Mouse (Mus musculus) intestine, embryonic 16.5 days (tissue): ENCODE data around the gene Lrr1. TPM values are rescaled to one million over a fixed set of nuclear protein-coding genes. Genes with fewer than 3 reads are reported as not detected.
"Not testable (repeated sequence)": the region's sequence is repeated elsewhere in the genome, so short reads cannot be mapped to it uniquely, and the experiment has no call there.

ENCODE experiments used
- ATAC-seq: fragments of 200-750 bp; cut with Nextera tagmentation; 2 replicates; pipeline ENCODE4 v1.8.0; 2017; ENCODE audit warnings: moderate TSS enrichment, moderate library complexity
- H3K27ac ChIP-seq: fragments of 300-500 bp; sonication (generic); 2 replicates; pipeline ENCODE4 v1.5.1; 2014; ENCODE audit warnings: mild to moderate bottlenecking, low read length
- H3K27me3 ChIP-seq: fragments of 300-500 bp; sonication (generic); replicated peaks from 2 replicates; pipeline ENCODE4 v1.6.1; 2014; ENCODE audit warnings: low read length, control low read depth, mixed read lengths; ENCODE audit not compliant: control insufficient read depth, insufficient read depth
- H3K36me3 ChIP-seq: fragments of 300-500 bp; sonication (generic); 2 replicates; pipeline ENCODE4 v1.6.1; 2014; ENCODE audit warnings: low read length, control low read depth; ENCODE audit not compliant: control insufficient read depth, insufficient read depth
- H3K4me1 ChIP-seq: fragments of 300-500 bp; sonication (generic); 2 replicates; pipeline ENCODE4 v1.6.1; 2014; ENCODE audit warnings: low read length, control low read depth, mixed read lengths; ENCODE audit not compliant: control insufficient read depth, insufficient read depth
- H3K4me2 ChIP-seq: fragments of 300-500 bp; sonication (generic); 2 replicates; pipeline ENCODE4 v1.6.1; 2014; ENCODE audit warnings: low read depth, low read length, control low read depth
- H3K4me3 ChIP-seq: fragments of 300-500 bp; sonication (generic); 2 replicates; pipeline ENCODE4 v1.5.1; 2014; ENCODE audit warnings: mild to moderate bottlenecking, low read length
- H3K9ac ChIP-seq: fragments of 300-500 bp; sonication (generic); 2 replicates; pipeline ENCODE4 v1.6.1; 2014; ENCODE audit warnings: low read depth, low read length
- H3K9me3 ChIP-seq: fragments of 300-500 bp; sonication (generic); 2 replicates; pipeline ENCODE4 v1.6.1; 2016; ENCODE audit warnings: low read length, control low read depth; ENCODE audit not compliant: control insufficient read depth
- WGBS: fragments of 180-500 bp; shearing (Covaris S2); extraction: QIAGEN DNeasy Blood & Tissue Kit; methylation state at CpG from one replicate; pipeline ENCODE4 v1.1.7; 2014; 5-methylcytosine and 5-hydroxymethylcytosine counted together
- polyA plus RNA-seq: library from polyadenylated mRNA; unstranded; fragments of >200 nt; fragmentation: Nextera tagmentation; extraction: Ambion mirVana; gene quantifications from 2 replicates; pipeline ENCODE4 v1.2.1, GENCODE M21; 2015

The Lrr1 gene
- polyA plus RNA-seq, 1 experiment from 2014 or later = 17.3 TPM

GRCm38 (mm10) chr12:69158765-69159577 lies 9.6 kb upstream of the Lrr1 start, which contains the start of gene Rps29:
Gene Rps29, minus strand, starts transcription at chr12:69159186.
- Histone ChIP-seq H3K9ac (peak within 1 kb of the TSS; percentile 87), H3K36me3 (peaks cover 10% of the 10 kb centered on the region)

GRCm38 (mm10) chr12:69159578-69159940 lies 9.1 kb upstream of the Lrr1 start:
- H3K27ac ChIP-seq = no peak overlapping the region
- ATAC-seq = 0 out of 2 replicates have a peak, but pooled peaks have one; percentile 9

More at GRCm38 (mm10) chr12:69158765-69159577, 9.6 kb upstream of the Lrr1 start, which contains the start of gene Rps29:
- not testable (repeated sequence) for H3K27me3 ChIP-seq, H3K4me1 ChIP-seq, H3K9me3 ChIP-seq
- Histone ChIP-seq H3K4me2 (peak within 1 kb of the TSS; percentile 65), H3K4me3 (peak within 1 kb of the TSS; percentile 57), H3K27ac (peak within 1 kb of the TSS; percentile 79)
- peak; percentile 98 for ATAC-seq
- WGBS = under 1% methylated on average over 56 of the region's 68 CpGs

GRCm38 (mm10) chr12:69160677-69161076 lies 7.9 kb upstream of the Lrr1 start:
- not testable (repeated sequence) for H3K4me1 ChIP-seq, H3K4me2 ChIP-seq, H3K27ac ChIP-seq, H3K27me3 ChIP-seq, H3K9me3 ChIP-seq, H3K9ac ChIP-seq, ATAC-seq, H3K4me3 ChIP-seq
- WGBS = 74% methylated on average over 2 of the region's 2 CpGs
- peaks cover 10% of the 10 kb centered on the region for H3K36me3 ChIP-seq

More at GRCm38 (mm10) chr12:69159578-69159940, 9.1 kb upstream of the Lrr1 start:
- H3K9ac ChIP-seq = no peak overlapping the region
- peaks cover 10% of the 10 kb centered on the region for H3K36me3 ChIP-seq
- H3K4me2 ChIP-seq = 0 out of 2 replicates have a peak overlapping the region, but pooled peaks have one; percentile 33
- no peaks in the 10 kb centered on the region for H3K9me3 ChIP-seq
- no peaks in the 10 kb centered on the region for H3K27me3 ChIP-seq
- H3K4me1 ChIP-seq = no peaks in the 10 kb centered on the region; the same call in 1 of the 2 replicates
- WGBS = 6% methylated on average over 9 of the region's 9 CpGs
- 0 out of 2 replicates have a peak overlapping the region, but pooled peaks have one; percentile 14 for H3K4me3 ChIP-seq

GRCm38 (mm10) chr12:69163586-69163985 lies 5.0 kb upstream of the Lrr1 start:
- not testable (repeated sequence) for H3K9me3 ChIP-seq, H3K4me3 ChIP-seq, ATAC-seq, H3K9ac ChIP-seq, H3K4me1 ChIP-seq, H3K4me2 ChIP-seq, H3K36me3 ChIP-seq, H3K27ac ChIP-seq, H3K27me3 ChIP-seq
- WGBS = 88% methylated on average over 4 of the region's 4 CpGs

GRCm38 (mm10) chr12:69164904-69165303 lies 3.7 kb upstream of the Lrr1 start:
- H3K36me3 ChIP-seq = no peaks in the 10 kb centered on the region
- 0 out of 2 replicates have a peak, but pooled peaks cover 2% of the 10 kb centered on the region for H3K4me1 ChIP-seq
- no peaks in the 10 kb centered on the region for H3K9me3 ChIP-seq
- H3K4me3 ChIP-seq = no peak overlapping the region
- H3K4me2 ChIP-seq = no peak overlapping the region
- WGBS = 43% methylated on average over 3 of the region's 3 CpGs
- H3K27me3 ChIP-seq = no peaks in the 10 kb centered on the region
- ATAC-seq = no peak
- no peak overlapping the region for H3K27ac ChIP-seq
- H3K9ac ChIP-seq = no peak overlapping the region

- H3K27me3 ChIP-seq, H3K9ac ChIP-seq, H3K4me1 ChIP-seq, H3K4me2 ChIP-seq, ATAC-seq, H3K27ac ChIP-seq, H3K4me3 ChIP-seq, H3K9me3 ChIP-seq, H3K36me3 ChIP-seq: not testable (repeated sequence)
- 76% methylated on average over 8 of the region's 8 CpGs for WGBS
Measured at GRCm38 (mm10) chr12:69166861-69167581, 1.6 kb upstream of the Lrr1 start.

- H3K27me3 ChIP-seq = no peaks in the 10 kb centered on the region
- H3K4me2 ChIP-seq = peak overlapping the region; percentile 68
- H3K27ac ChIP-seq = no peak overlapping the region
- peak overlapping the region; percentile 79 for H3K4me3 ChIP-seq
- ATAC-seq = peak; percentile 61
- H3K9ac ChIP-seq = peak overlapping the region; percentile 77
- no peaks in the 10 kb centered on the region for H3K36me3 ChIP-seq
- H3K4me1 ChIP-seq = 0 out of 2 replicates have a peak, but pooled peaks cover 2% of the 10 kb centered on the region
- WGBS = 8% methylated on average over 18 of the region's 18 CpGs
- no peaks in the 10 kb centered on the region for H3K9me3 ChIP-seq
Measured at GRCm38 (mm10) chr12:69167656-69168460, 756 bp upstream of the Lrr1 start.

- Histone ChIP-seq H3K27ac (no peak overlapping the region), H3K27me3 (no peaks in the 10 kb centered on the region), H3K4me3 (no peak overlapping the region), H3K36me3 (0 out of 2 replicates have a peak, but pooled peaks cover 2% of the 10 kb centered on the region), H3K4me2 (no peak overlapping the region), H3K9me3 (no peaks in the 10 kb centered on the region), H3K9ac (no peak overlapping the region), H3K4me1 (0 out of 2 replicates have a peak, but pooled peaks cover 2% of the 10 kb centered on the region)
- WGBS = 90% methylated on average over 2 of the region's 2 CpGs
- ATAC-seq = no peak
Measured at GRCm38 (mm10) chr12:69171307-69171706, 2.7 kb downstream of the Lrr1 start.

- Histone ChIP-seq H3K36me3 (peaks cover 6% of the 10 kb centered on the region), H3K4me3 (no peak overlapping the region), H3K27ac (no peak overlapping the region), H3K27me3 (no peaks in the 10 kb centered on the region), H3K4me2 (no peak overlapping the region), H3K9me3 (no peaks in the 10 kb centered on the region), H3K9ac (no peak overlapping the region), H3K4me1 (no peaks in the 10 kb centered on the region)
- ATAC-seq = peak; percentile 81
- WGBS = 78% methylated on average over 3 of the region's 3 CpGs
Measured at GRCm38 (mm10) chr12:69175975-69176374, 7.4 kb downstream of the Lrr1 start.
